Mouse (Mus musculus) heart, adult 2 months (tissue): ENCODE measurements around the gene Ctsw. TPM values are rescaled to one million over a fixed set of nuclear protein-coding genes. Genes with fewer than 3 reads are reported as not detected.

Experiments used
- DNase-seq, 2 experiments: peaks; one replicate each; pipeline ENCODE4 v3.0.0; 2021
- H3K27ac ChIP-seq: fragments of 200-600 bp; 2 replicates; pipeline ENCODE4 v1.8.1; 2022
- H3K27me3 ChIP-seq: fragments of 200-500 bp; 2 replicates; pipeline ENCODE4 v1.6.1; 2012; ENCODE audit warnings: mild to moderate bottlenecking, low read length, inconsistent platforms, mixed read lengths; ENCODE audit not compliant: control insufficient read depth, insufficient read depth
- H3K36me3 ChIP-seq: fragments of 200-500 bp; 2 replicates; pipeline ENCODE4 v1.6.1; 2012; ENCODE audit warnings: low read length, inconsistent platforms; ENCODE audit not compliant: control insufficient read depth, insufficient read depth
- H3K4me1 ChIP-seq: fragments of 200-500 bp; 2 replicates; pipeline ENCODE4 v1.6.1; 2011; ENCODE audit warnings: low read length; ENCODE audit not compliant: control insufficient read depth, insufficient read depth
- H3K4me3 ChIP-seq: fragments of 200-600 bp; 2 replicates; pipeline ENCODE4 v1.8.1; 2022
- H3K79me2 ChIP-seq: fragments of 200-500 bp; replicated peaks from 2 replicates; pipeline ENCODE4 v1.6.1; 2012; ENCODE audit warnings: mild to moderate bottlenecking, inconsistent platforms, low read length, moderate library complexity, mixed read lengths; ENCODE audit not compliant: control insufficient read depth, insufficient read depth
- H3K9ac ChIP-seq: fragments of 200-500 bp; 2 replicates; pipeline ENCODE4 v1.6.1; 2012; ENCODE audit warnings: low read depth, mild to moderate bottlenecking, control low read depth, inconsistent platforms, low read length, mixed read lengths
- CTCF ChIP-seq: fragments of 200-600 bp; IDR thresholded peaks from 2 replicates; pipeline ENCODE4 v1.8.1; 2022; ENCODE audit warnings: antibody characterized with exemption, mild to moderate bottlenecking, moderate library complexity
- EP300 ChIP-seq: fragments of 200-500 bp; IDR thresholded peaks from 2 replicates; pipeline ENCODE4 v1.6.1; 2011; ENCODE audit warnings: low read depth, low read length, control low read depth; ENCODE audit not compliant: insufficient read depth
- POLR2A ChIP-seq: fragments of 200-500 bp; IDR thresholded peaks from 2 replicates; pipeline ENCODE4 v1.6.1; 2011; ENCODE audit warnings: mild to moderate bottlenecking, low read depth, low read length, control low read depth; ENCODE audit not compliant: insufficient read depth
- WGBS: fragments of 180-500 bp; shearing (Covaris S2); methylation state at CpG from one replicate; pipeline ENCODE4 v1.1.7; 2018; 5-methylcytosine and 5-hydroxymethylcytosine counted together
- intact Hi-C: fragments of 180-260 bp; cut with DNase I; formaldehyde crosslinking; loops from one replicate; pipeline ENCODE4 v1.15.1; 2025
- polyA plus RNA-seq: library from polyadenylated mRNA; depleted of rRNA; stranded (reverse); fragments of >200 nt; gene quantifications from 2 replicates; pipeline ENCODE4 v1.2.3, GENCODE M21; 2012
- total RNA-seq, 2 experiments: library from RNA; stranded (reverse); gene quantifications; 2 replicates each; pipeline ENCODE4 v1.2.3; 2021

The Ctsw gene
- total and polyA plus RNA-seq, 3 experiments = 0.32 to 2.0 (median 0.42) TPM

GRCm38 (mm10) chr19:5463212-5463611 is 5.1 kb downstream of the Ctsw start:
- intact Hi-C loops = no loop called here
- no peaks in the 10 kb centered on the region for H3K36me3 ChIP-seq

GRCm38 (mm10) chr19:5461411-5461810 is 6.9 kb downstream of the Ctsw start:
- intact Hi-C loops = loop anchor here (2.0 kb wide), 1 partner anchor 25 kb away; no protein-coding TSS in a partner anchor
- Histone ChIP-seq H3K4me3 (no peak overlapping the region), H3K79me2 (peaks cover 3% of the 10 kb centered on the region), H3K36me3 (no peaks in the 10 kb centered on the region), H3K9ac (no peak overlapping the region), H3K4me1 (peaks cover 8% of the 10 kb centered on the region), H3K27me3 (no peaks in the 10 kb centered on the region), H3K27ac (no peak overlapping the region; the same call in 1 of the 2 replicates)
- no peak for TF ChIP-seq EP300
- no peak for TF ChIP-seq POLR2A
- no peak for TF ChIP-seq CTCF
- WGBS = 80% methylated on average over 6 of the region's 6 CpGs
- DNase-seq = no peak

More at GRCm38 (mm10) chr19:5463212-5463611, 5.1 kb downstream of the Ctsw start:
- H3K4me3 ChIP-seq = no peak overlapping the region
- TF ChIP-seq CTCF (no peak), EP300 (no peak), POLR2A (no peak)
- H3K4me1 ChIP-seq = peaks cover 6% of the 10 kb centered on the region
- no peak for DNase-seq
- H3K27ac ChIP-seq = no peak overlapping the region
- no peaks in the 10 kb centered on the region for H3K27me3 ChIP-seq
- H3K9ac ChIP-seq = no peak overlapping the region
- H3K79me2 ChIP-seq = no peaks in the 10 kb centered on the region; the same call in 1 of the 2 replicates
- WGBS = 85% methylated on average over 9 of the region's 9 CpGs

- peak; percentile 91 to 93 for DNase-seq
- Histone ChIP-seq H3K36me3 (peaks cover 4% of the 10 kb centered on the region; the same call in 1 of the 2 replicates), H3K27me3 (no peaks in the 10 kb centered on the region), H3K4me1 (peaks cover 9% of the 10 kb centered on the region), H3K27ac (peak within 1 kb of the TSS; percentile 87), H3K4me3 (peak within 1 kb of the TSS; percentile 96), H3K79me2 (peaks cover 5% of the 10 kb centered on the region), H3K9ac (peak within 1 kb of the TSS; percentile 94)
- TF ChIP-seq POLR2A = peak; percentile 87
- TF ChIP-seq EP300 = 0 out of 2 replicates have a peak, but pooled peaks have one; percentile 51
- no peak for TF ChIP-seq CTCF
- intact Hi-C loops = loop anchor here (2.0 kb wide), 1 partner anchor 26 kb away; no protein-coding TSS in a partner anchor
- WGBS = under 1% methylated on average over 32 of the region's 32 CpGs
These were observed 7.8 kb downstream of the Ctsw start, which contains the start of gene Fibp for GRCm38 (mm10) chr19:5460465-5460911. Gene Fibp, plus strand, starts transcription at chr19:5460615.

GRCm38 (mm10) chr19:5459896-5460295 is 8.4 kb downstream of the Ctsw start:
- WGBS = 24% methylated on average over 3 of the region's 3 CpGs
- peak overlapping the region; percentile 96 for H3K4me3 ChIP-seq
- intact Hi-C loops = loop anchor here (2.0 kb wide), 1 partner anchor 27 kb away; no protein-coding TSS in a partner anchor

GRCm38 (mm10) chr19:5459019-5459418 is 9.3 kb downstream of the Ctsw start:
- no peak overlapping the region; the same call in 1 of the 2 replicates for H3K27ac ChIP-seq
- DNase-seq = peak in 1 of 2 experiments; percentile 48

More at GRCm38 (mm10) chr19:5459896-5460295, 8.4 kb downstream of the Ctsw start:
- H3K36me3 ChIP-seq = peaks cover 7% of the 10 kb centered on the region
- peaks cover 10% of the 10 kb centered on the region for H3K4me1 ChIP-seq
- TF ChIP-seq POLR2A = no peak
- H3K79me2 ChIP-seq = peaks cover 6% of the 10 kb centered on the region
- no peaks in the 10 kb centered on the region for H3K27me3 ChIP-seq
- peak overlapping the region; percentile 87 for H3K27ac ChIP-seq
- DNase-seq = no peak
- H3K9ac ChIP-seq = peak overlapping the region; percentile 64; the same call in 1 of the 2 replicates

GRCm38 (mm10) chr19:5457746-5458442 is 10.4 kb downstream of the Ctsw start, which contains the start of gene Ccdc85b:
Gene Ccdc85b, minus strand, starts transcription at chr19:5457894.
- Histone ChIP-seq H3K36me3 (peaks cover 12% of the 10 kb centered on the region), H3K27me3 (no peaks in the 10 kb centered on the region), H3K9ac (peak within 1 kb of the TSS; percentile 97), H3K79me2 (peaks cover 6% of the 10 kb centered on the region), H3K4me1 (peaks cover 7% of the 10 kb centered on the region), H3K4me3 (peak within 1 kb of the TSS; percentile 64), H3K27ac (peak within 1 kb of the TSS; percentile 99)
- no peak for DNase-seq
- intact Hi-C loops = no loop called here
- WGBS = 13% methylated on average over 14 of the region's 14 CpGs
- TF ChIP-seq POLR2A = no peak
- TF ChIP-seq EP300 = no peak
- no peak for TF ChIP-seq CTCF

More at GRCm38 (mm10) chr19:5459019-5459418, 9.3 kb downstream of the Ctsw start:
- Histone ChIP-seq H3K9ac (no peak overlapping the region), H3K4me1 (peaks cover 9% of the 10 kb centered on the region), H3K36me3 (peaks cover 8% of the 10 kb centered on the region), H3K79me2 (peaks cover 6% of the 10 kb centered on the region), H3K4me3 (no peak overlapping the region), H3K27me3 (no peaks in the 10 kb centered on the region)
- 54% methylated on average over 7 of the region's 7 CpGs for WGBS
- intact Hi-C loops = no loop called here
- TF ChIP-seq POLR2A (no peak), EP300 (0 out of 2 replicates have a peak, but pooled peaks have one; percentile 34)
